Mouse (Mus musculus): ENCODE measurements around the gene Ppard. TPM values are rescaled to one million over a fixed set of nuclear protein-coding genes. Genes with fewer than 3 reads are reported as not detected.

The Ppard gene
- total RNA-seq, 2 experiments from 2014 or later, result 28.1 to 29.9 TPM

GRCm38 (mm10) chr17:28255651-28256050, 23.2 kb downstream of the Ppard start:
- DNase-seq, result no peak

GRCm38 (mm10) chr17:28256651-28257328, 24.3 kb downstream of the Ppard start:
- peak; percentile 91 for DNase-seq

- no peak for DNase-seq
These were observed 25.8 kb downstream of the Ppard start for GRCm38 (mm10) chr17:28258325-28258724.

GRCm38 (mm10) chr17:28259890-28260542, 27.5 kb downstream of the Ppard start:
- DNase-seq, result peak; percentile 39 to 50

GRCm38 (mm10) chr17:28260543-28260909, 28.0 kb downstream of the Ppard start:
- no peak for DNase-seq

GRCm38 (mm10) chr17:28261795-28262194, 29.3 kb downstream of the Ppard start:
- peak in 1 of 2 experiments; percentile 40 for DNase-seq

GRCm38 (mm10) chr17:28263181-28263894, 30.8 kb downstream of the Ppard start:
- DNase-seq, result no peak

- no peak for DNase-seq
These were observed 34.8 kb downstream of the Ppard start for GRCm38 (mm10) chr17:28267251-28267650.

GRCm38 (mm10) chr17:28270165-28270564, 37.7 kb downstream of the Ppard start:
- DNase-seq, result no peak

- peak in 1 of 2 experiments; percentile 50 for DNase-seq
These were observed 39.2 kb downstream of the Ppard start for GRCm38 (mm10) chr17:28271537-28272266.

- DNase-seq, result no peak
These were observed 39.8 kb downstream of the Ppard start for GRCm38 (mm10) chr17:28272281-28272680.

- no peak for DNase-seq
These were observed 40.3 kb downstream of the Ppard start for GRCm38 (mm10) chr17:28272837-28273236.

GRCm38 (mm10) chr17:28274739-28275138, 42.2 kb downstream of the Ppard start:
- no peak for DNase-seq

GRCm38 (mm10) chr17:28277226-28277625, 44.7 kb downstream of the Ppard start:
- no peak for DNase-seq

- no peak for DNase-seq
These were observed 45.2 kb downstream of the Ppard start for GRCm38 (mm10) chr17:28277721-28278120.

GRCm38 (mm10) chr17:28278156-28278555, 45.7 kb downstream of the Ppard start:
- no peak for DNase-seq

- DNase-seq, result no peak
These were observed 46.7 kb downstream of the Ppard start for GRCm38 (mm10) chr17:28279236-28279635.

- peak; percentile 76 to 80 for DNase-seq
These were observed 47.4 kb downstream of the Ppard start for GRCm38 (mm10) chr17:28279780-28280422.

- no peak for DNase-seq
These were observed 47.9 kb downstream of the Ppard start for GRCm38 (mm10) chr17:28280423-28280800.

GRCm38 (mm10) chr17:28280831-28281377, 48.4 kb downstream of the Ppard start:
- DNase-seq, result no peak

- DNase-seq, result no peak
These were observed 49.5 kb downstream of the Ppard start for GRCm38 (mm10) chr17:28281866-28282441.

Data from heart, adult 18-20 months (tissue).